In genomic region chr5:120652915-120653701, GRCm38 (mm10) we compare ENCODE assay signal across 19 mouse cellular contexts. TPM values are rescaled to one million over a fixed set of nuclear protein-coding genes. Genes with fewer than 3 reads are reported as not detected.
DNase-seq lines count a peak whose midpoint lies in the region; TF ChIP-seq lines count a peak whose summit lies in the region.
"Had no signal": no experiment of that assay in that cellular context is flagged by ENCODE, and none has a peak within 500 bp of the region (broad histone marks: within the 10 kb centered on the region; RNA-seq: fewer than 3 reads in every experiment).

No protein-coding gene starts in this region.

- peak overlapping the region; percentile 14 for H3K4me3 ChIP-seq in cerebellum, adult 2 months (replicated peaks; ENCODE audit: insufficient read depth, low read depth, low read length)
- peak overlapping the region; percentile 30 for H3K4me3 ChIP-seq in layer of hippocampus, adult 2 months
- H3K4me3 ChIP-seq: embryonic facial prominence, embryonic 13.5 days; heart, embryonic 10.5 days; liver, embryonic 15.5 days; midbrain, embryonic 13.5 days had no signal

- peak overlapping the region; percentile 8 for H3K27ac ChIP-seq in cerebellum, adult 2 months (ENCODE audit: insufficient read depth, low read length)
- H3K27ac ChIP-seq in layer of hippocampus, adult 2 months, result peak overlapping the region; percentile 87
- H3K27ac ChIP-seq: embryonic facial prominence, embryonic 13.5 days; heart, embryonic 10.5 days; liver, embryonic 15.5 days; midbrain, embryonic 13.5 days had no signal

- 26% methylated on average over 28 of the region's 28 CpGs for WGBS in cerebellum, adult 2 months

- peaks cover 18% of the 10 kb centered on the region for H3K4me1 ChIP-seq in cerebellum, adult 2 months (ENCODE audit: control insufficient read depth, insufficient read depth, low read length)

- no peak for TF ChIP-seq CTCF in cerebellum, adult 2 months (IDR thresholded peaks at IDR 0.05; ENCODE audit: borderline replicate concordance, insufficient read depth, low read depth, low read length)
- TF ChIP-seq CTCF in layer of hippocampus, adult 2 months (conservative IDR thresholded peaks at IDR 0.05), result no peak

- TF ChIP-seq POLR2A in cerebellum, adult 2 months (IDR thresholded peaks at IDR 0.05; ENCODE audit: borderline replicate concordance, insufficient read depth, low read length), result no peak

- no peaks in the 10 kb centered on the region for H3K27me3 ChIP-seq in cerebellum, adult 2 months (ENCODE audit: control insufficient read depth, insufficient read depth, low read length)

- DNase-seq in cerebellum, adult 2 months, result peak; percentile 34 to 47
- no peak for DNase-seq in cerebellum, adult 18-20 months
- no peak for DNase-seq in layer of hippocampus, adult 2 months (ENCODE audit: low spot score in 2 of 2)
- DNase-seq in layer of hippocampus, adult 9-10 months (ENCODE audit: low spot score), result no peak
- DNase-seq in spleen, postnatal 36 days (ENCODE audit: low spot score in 2 of 2), result peak; percentile 57 to 62
- no peak for DNase-seq in spleen, postnatal 4 days (ENCODE audit: low spot score in 2 of 2)
- DNase-seq in adrenal gland, adult 2 months, result no peak
- DNase-seq in thymus, adult 18-20 months, result no peak
- DNase-seq: adrenal gland, adult 8-10 months; gastrocnemius, postnatal 25 days; kidney, adult 18-20 months; kidney, postnatal 25 days; thymus, postnatal 25 days had no signal

RNA-seq across cellular contexts. Expression of gene Rasal1, which starts 4.5 kb away (rescaled TPM):
- 24.7 and 30.5 TPM in 2 replicates for polyA plus RNA-seq in cerebellum, adult 2 months (2012; rRNA removed)
- 10 to 100 TPM; 91.9 to 96.6 TPM for total RNA-seq in layer of hippocampus, adult 2 months (2021)
- total RNA-seq in adrenal gland, adult 2 months (2021), result 10 to 100 TPM in 1 of 2 experiments, 1 to 10 TPM in 1; 4.6 to 16.1 TPM
- 19.0 and 19.2 TPM in 2 replicates for polyA plus RNA-seq in adrenal gland, adult 2 months (2012; rRNA removed)
- total RNA-seq: gastrocnemius, postnatal 25 days; heart, postnatal 25 days had no signal

RNA-seq across cellular contexts. Expression of gene Cfap73, which starts 19.1 kb away (rescaled TPM):
- polyA plus RNA-seq in cerebellum, adult 2 months (2012; rRNA removed), result 0.24 and 0.31 TPM in 2 replicates
- under 1 TPM in 1 of 2 experiments, not detected in 1; 0.39 TPM for total RNA-seq in layer of hippocampus, adult 2 months (2021)
- total RNA-seq in adrenal gland, adult 2 months (2021), result 1 to 10 TPM in 1 of 2 experiments, not detected in 1; 1.6 TPM
- polyA plus RNA-seq in adrenal gland, adult 2 months (2012; rRNA removed), result not detected in 2 replicates
- total RNA-seq: gastrocnemius, postnatal 25 days; heart, postnatal 25 days had no signal
- polyA plus RNA-seq: embryonic facial prominence, embryonic 13.5 days; limb, embryonic 11.5 days; liver, embryonic 15.5 days; midbrain, embryonic 13.5 days had no signal

RNA-seq across cellular contexts. Expression of gene Ddx54, which starts 40.6 kb away (rescaled TPM):
- polyA plus RNA-seq in cerebellum, adult 2 months (2012; rRNA removed), result 24.1 and 25.4 TPM in 2 replicates
- total RNA-seq in layer of hippocampus, adult 2 months (2021), result 10 to 100 TPM; 36.8 to 37.2 TPM
- total RNA-seq in adrenal gland, adult 2 months (2021), result 10 to 100 TPM; 46.8 to 49.5 TPM
- polyA plus RNA-seq in adrenal gland, adult 2 months (2012; rRNA removed), result 42.7 and 49.6 TPM in 2 replicates

RNA-seq across cellular contexts. Expression of gene Rita1, which starts 40.7 kb away (rescaled TPM):
- 43.7 and 47.3 TPM in 2 replicates for polyA plus RNA-seq in cerebellum, adult 2 months (2012; rRNA removed)
- total RNA-seq in layer of hippocampus, adult 2 months (2021), result 10 to 100 TPM; 23.7 to 28.0 TPM
- total RNA-seq in adrenal gland, adult 2 months (2021), result 10 to 100 TPM; 11.6 to 22.7 TPM
- polyA plus RNA-seq in adrenal gland, adult 2 months (2012; rRNA removed), result 32.5 and 33.5 TPM in 2 replicates

RNA-seq across cellular contexts. Expression of gene Dtx1, which starts 58.6 kb away (rescaled TPM):
- 123 and 127 TPM in 2 replicates for polyA plus RNA-seq in cerebellum, adult 2 months (2012; rRNA removed)
- total RNA-seq in layer of hippocampus, adult 2 months (2021), result 10 to 100 TPM; 70.9 to 73.9 TPM
- 10 to 100 TPM; 12.8 to 13.4 TPM for total RNA-seq in adrenal gland, adult 2 months (2021)
- polyA plus RNA-seq in adrenal gland, adult 2 months (2012; rRNA removed), result 28.5 and 28.6 TPM in 2 replicates

Comparison
In these comparisons a context has a peak if more than half of its experiments do, and no peak if none do; other contexts are left out.
1. DNase-seq: peak in cerebellum, adult 2 months (2 of 2) and spleen, postnatal 36 days (2 of 2); none in cerebellum, adult 18-20 months (0 of 2), layer of hippocampus, adult 2 months (0 of 2), layer of hippocampus, adult 9-10 months (single experiment), spleen, postnatal 4 days (0 of 2), adrenal gland, adult 2 months (single experiment) and thymus, adult 18-20 months (0 of 2).
2. RNA of gene Rasal1, which starts 4.5 kb away (total RNA-seq): 91.9 to 96.6 TPM in layer of hippocampus, adult 2 months; 4.6 to 16.1 TPM in adrenal gland, adult 2 months; every median in the first group is over 4 times any median in the second.